21 mouse cellular contexts compared by ENCODE assay signal in the genomic region with DNA sequence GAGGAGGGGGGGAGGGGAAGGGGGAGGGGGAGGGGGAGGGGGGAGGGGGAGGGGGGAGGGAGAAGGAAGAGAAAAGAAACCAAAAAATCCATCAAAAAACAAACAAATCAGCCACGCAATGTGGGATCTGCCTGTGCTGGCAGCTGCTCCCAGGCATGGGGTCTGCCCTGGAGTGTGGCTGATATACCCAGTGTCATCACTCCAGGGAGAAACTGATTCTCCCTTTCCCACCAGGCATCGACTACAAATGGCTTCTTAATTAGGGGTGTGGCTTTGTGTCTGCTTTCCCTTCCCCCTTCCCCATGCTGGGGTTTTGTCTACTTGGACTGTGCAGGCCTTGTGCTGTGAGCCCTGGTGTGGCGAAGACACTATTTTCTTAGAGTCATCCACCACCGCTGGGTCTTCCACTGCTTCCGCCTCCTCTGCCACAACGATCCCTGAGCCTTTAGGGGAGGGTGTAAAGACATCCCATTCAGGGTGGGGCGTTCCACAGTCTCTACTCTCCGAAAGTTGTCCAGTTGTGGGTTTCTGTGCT.
DNase-seq lines count a peak whose midpoint lies in the region; ATAC-seq lines count a peak whose summit lies in the region.
"Had no signal": no experiment of that assay in that cellular context is flagged by ENCODE, and none has a peak within 500 bp of the region (broad histone marks: within the 10 kb centered on the region; RNA-seq: fewer than 3 reads in every experiment).

No protein-coding gene starts in this region.

- no peaks in the 10 kb centered on the region for H3K4me1 ChIP-seq in hindbrain, embryonic 12.5 days
- H3K4me1 ChIP-seq in hindbrain, embryonic 16.5 days (ENCODE audit: control insufficient read depth, insufficient read depth, low read depth, low read length): peaks cover 3% of the 10 kb centered on the region; the same call in 1 of the 2 replicates
- 0 out of 2 replicates have a peak, but pooled peaks cover 5% of the 10 kb centered on the region for H3K4me1 ChIP-seq in heart, embryonic 12.5 days (replicated peaks)
- H3K4me1 ChIP-seq: embryonic facial prominence, embryonic 12.5 days had no signal

- H3K4me2 ChIP-seq in hindbrain, embryonic 12.5 days (replicated peaks): no peak overlapping the region
- no peak overlapping the region for H3K4me2 ChIP-seq in hindbrain, embryonic 16.5 days (ENCODE audit: low read length)
- no peak overlapping the region for H3K4me2 ChIP-seq in heart, embryonic 12.5 days
- H3K4me2 ChIP-seq: embryonic facial prominence, embryonic 12.5 days; midbrain, embryonic 11.5 days had no signal

- 0 out of 2 replicates have a peak, but pooled peaks have one; percentile 43 for ATAC-seq in hindbrain, embryonic 12.5 days (ENCODE audit: low FRiP score)
- no peak for ATAC-seq in hindbrain, embryonic 16.5 days
- no peak for ATAC-seq in heart, embryonic 12.5 days (ENCODE audit: insufficient number of reproducible peaks, low FRiP score)
- ATAC-seq: forebrain, embryonic 14.5 days had no signal

- no peaks in the 10 kb centered on the region for H3K27me3 ChIP-seq in hindbrain, embryonic 12.5 days
- no peaks in the 10 kb centered on the region for H3K27me3 ChIP-seq in hindbrain, embryonic 16.5 days (replicated peaks; ENCODE audit: control insufficient read depth, insufficient read depth, low read length)
- no peaks in the 10 kb centered on the region for H3K27me3 ChIP-seq in heart, embryonic 12.5 days (replicated peaks)
- H3K27me3 ChIP-seq: embryonic facial prominence, embryonic 12.5 days had no signal

- peak; percentile 8 for DNase-seq in embryo, embryonic 11 days
- no peak for DNase-seq in embryo, embryonic 9.5 days (ENCODE audit: extremely low spot score)
- peak; percentile 18 for DNase-seq in ES-CJ7 (ENCODE audit: low read depth, low spot score)
- DNase-seq in mesoderm, embryonic 11.5 days (ENCODE audit: low read depth, low spot score): peak; percentile 20
- DNase-seq: adrenal gland, adult 2 months; cerebellum, adult 18-20 months; cerebellum, postnatal 14 days; heart, postnatal 4 days; kidney, adult 8-10 months; kidney, postnatal 10 days; left cerebral cortex, postnatal 4 days; lung, postnatal 10 days; right cerebral cortex, adult 18-20 months; thymus, adult 2 months; thymus, postnatal 4 days had no signal

- H3K9me3 ChIP-seq in hindbrain, embryonic 12.5 days (replicated peaks): no peaks in the 10 kb centered on the region
- H3K9me3 ChIP-seq in hindbrain, embryonic 16.5 days (ENCODE audit: control insufficient read depth, low read length): no peaks in the 10 kb centered on the region
- no peaks in the 10 kb centered on the region for H3K9me3 ChIP-seq in heart, embryonic 12.5 days (replicated peaks)
- H3K9me3 ChIP-seq: embryonic facial prominence, embryonic 12.5 days had no signal

- no peak overlapping the region for H3K27ac ChIP-seq in hindbrain, embryonic 12.5 days
- H3K27ac ChIP-seq in hindbrain, embryonic 16.5 days (ENCODE audit: low read depth, low read length): no peak overlapping the region
- H3K27ac ChIP-seq in heart, embryonic 12.5 days (ENCODE audit: poor library complexity, severe bottlenecking): no peak overlapping the region
- H3K27ac ChIP-seq: embryonic facial prominence, embryonic 12.5 days had no signal

- H3K9ac ChIP-seq in hindbrain, embryonic 12.5 days: no peak overlapping the region
- H3K9ac ChIP-seq in hindbrain, embryonic 16.5 days (ENCODE audit: low read depth, low read length): no peak overlapping the region
- H3K9ac ChIP-seq in heart, embryonic 12.5 days: no peak overlapping the region
- H3K9ac ChIP-seq: embryonic facial prominence, embryonic 12.5 days had no signal

- H3K36me3 ChIP-seq in hindbrain, embryonic 12.5 days: no peaks in the 10 kb centered on the region
- H3K36me3 ChIP-seq in hindbrain, embryonic 16.5 days (ENCODE audit: control insufficient read depth, insufficient read depth, low read length): no peaks in the 10 kb centered on the region
- no peaks in the 10 kb centered on the region for H3K36me3 ChIP-seq in heart, embryonic 12.5 days
- H3K36me3 ChIP-seq: embryonic facial prominence, embryonic 12.5 days had no signal

- 69% methylated on average over 8 of the region's 8 CpGs for WGBS in hindbrain, embryonic 12.5 days
- WGBS in hindbrain, embryonic 16.5 days: 65% methylated on average over 8 of the region's 8 CpGs
- 65% methylated on average over 8 of the region's 8 CpGs for WGBS in heart, embryonic 12.5 days

- H3K4me3 ChIP-seq in hindbrain, embryonic 12.5 days: no peak overlapping the region
- H3K4me3 ChIP-seq in hindbrain, embryonic 16.5 days (ENCODE audit: low read length): no peak overlapping the region
- no peak overlapping the region for H3K4me3 ChIP-seq in heart, embryonic 12.5 days
- H3K4me3 ChIP-seq: embryonic facial prominence, embryonic 12.5 days had no signal
